Mouse (Mus musculus) midbrain, embryonic 14.5 days (tissue): Measurements from ENCODE around the gene Npepps. TPM values are rescaled to one million over a fixed set of nuclear protein-coding genes. Genes with fewer than 3 reads are reported as not detected.
"Not testable (repeated sequence)": the region's sequence is repeated elsewhere in the genome, so short reads cannot be mapped to it uniquely, and the experiment has no call there.

Experiments
- ATAC-seq: fragments of 200-750 bp; cut with Nextera tagmentation; 2 replicates; pipeline ENCODE4 v1.8.0; 2017; ENCODE audit warnings: moderate number of reproducible peaks, moderate library complexity; ENCODE audit not compliant: low FRiP score, low TSS enrichment
- DNase-seq: peaks from one replicate; pipeline ENCODE4 v3.0.0-alpha.2; 2015
- H3K27ac ChIP-seq: fragments of 300-500 bp; sonication (generic); replicated peaks from 2 replicates; pipeline ENCODE4 v1.5.1; 2014; ENCODE audit warnings: mild to moderate bottlenecking, low read depth, low read length, moderate library complexity
- H3K27me3 ChIP-seq: fragments of 300-500 bp; sonication (generic); 2 replicates; pipeline ENCODE4 v1.6.1; 2014; ENCODE audit warnings: low read length, control low read depth, mixed read lengths; ENCODE audit not compliant: control insufficient read depth, insufficient read depth
- H3K36me3 ChIP-seq: fragments of 300-500 bp; sonication (generic); 2 replicates; pipeline ENCODE4 v1.6.1; 2014; ENCODE audit warnings: low read length, control low read depth; ENCODE audit not compliant: control insufficient read depth, insufficient read depth
- H3K4me1 ChIP-seq: fragments of 300-500 bp; sonication (generic); 2 replicates; pipeline ENCODE4 v1.6.1; 2014; ENCODE audit warnings: mild to moderate bottlenecking, antibody characterized with exemption, low read length, control low read depth; ENCODE audit not compliant: control insufficient read depth, insufficient read depth
- H3K4me2 ChIP-seq: fragments of 300-500 bp; sonication (generic); 2 replicates; pipeline ENCODE4 v1.6.1; 2014; ENCODE audit warnings: mild to moderate bottlenecking, low read length, moderate library complexity
- H3K4me3 ChIP-seq: fragments of 300-500 bp; sonication (generic); replicated peaks from 2 replicates; pipeline ENCODE4 v1.5.1; 2014; ENCODE audit warnings: low read depth, low read length
- H3K9ac ChIP-seq: fragments of 300-500 bp; sonication (generic); replicated peaks from 2 replicates; pipeline ENCODE4 v1.6.1; 2014; ENCODE audit warnings: mild to moderate bottlenecking, low read length, moderate library complexity
- H3K9me3 ChIP-seq: fragments of 300-500 bp; sonication (generic); 2 replicates; pipeline ENCODE4 v1.6.1; 2016; ENCODE audit warnings: low read length, control low read depth, mixed read lengths; ENCODE audit not compliant: control insufficient read depth
- WGBS: fragments of 180-500 bp; shearing (Covaris S2); extraction: QIAGEN DNeasy Blood & Tissue Kit; methylation state at CpG from one replicate; pipeline ENCODE4 v1.1.7; 2014; 5-methylcytosine and 5-hydroxymethylcytosine counted together
- polyA plus RNA-seq: library from polyadenylated mRNA; unstranded; fragments of >200 nt; fragmentation: Nextera tagmentation; extraction: Ambion mirVana; gene quantifications from 2 replicates; pipeline ENCODE4 v1.2.1, GENCODE M21; 2014

The Npepps gene
- polyA plus RNA-seq, 1 experiment from 2014 or later: 135 TPM

DNA sequence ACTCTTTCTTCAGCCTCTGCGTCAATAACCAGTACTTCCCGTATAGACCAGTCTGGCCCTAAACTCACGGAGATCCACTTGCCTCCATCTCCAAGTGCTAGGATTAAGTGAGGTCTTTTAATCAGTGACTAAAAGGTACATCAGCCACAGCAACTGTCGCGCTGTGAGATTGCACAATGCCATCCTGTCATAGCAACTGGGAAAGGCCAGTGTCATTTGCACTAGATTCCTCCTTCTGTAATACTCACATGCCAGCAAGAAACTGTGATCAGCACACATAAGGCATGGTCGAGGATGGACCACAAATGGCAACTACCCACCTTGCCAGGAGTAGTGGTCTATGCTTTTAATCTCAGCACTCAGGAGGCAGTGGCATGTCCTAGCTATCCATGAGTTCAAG is 80.9 kb downstream of the Npepps start:
- no peak overlapping the region for H3K9ac ChIP-seq
- WGBS: 87% methylated on average over 6 of the region's 6 CpGs

DNA sequence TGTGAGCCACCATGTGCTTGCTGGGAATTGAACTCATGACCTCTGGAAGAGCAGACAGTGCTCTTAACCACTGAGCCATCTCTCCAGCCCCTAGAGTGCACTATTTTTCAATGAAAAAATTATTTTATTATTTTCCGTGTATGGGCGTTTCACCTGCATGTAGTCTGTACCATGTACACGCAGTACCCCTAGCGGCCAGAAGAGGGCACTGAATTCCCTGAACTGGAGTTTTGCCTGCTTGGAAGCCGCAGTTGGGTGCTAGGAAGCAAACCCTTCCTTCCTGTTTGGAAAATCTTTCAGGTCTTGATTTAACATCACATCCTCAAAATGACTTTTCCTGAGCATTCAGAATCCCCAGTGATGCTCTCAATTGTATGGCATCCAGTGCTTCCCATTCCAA is 81.8 kb downstream of the Npepps start:
- Histone ChIP-seq H3K9me3 (no peaks in the 10 kb centered on the region), H3K4me1 (no peaks in the 10 kb centered on the region), H3K27ac (no peak overlapping the region), H3K27me3 (no peaks in the 10 kb centered on the region), H3K4me2 (no peak overlapping the region), H3K36me3 (no peaks in the 10 kb centered on the region), H3K4me3 (no peak overlapping the region), H3K9ac (no peak overlapping the region)
- peak; percentile 58 for DNase-seq
- no peak for ATAC-seq
- 24% methylated on average over 5 of the region's 5 CpGs for WGBS

More for the DNA sequence above, 80.9 kb downstream of the Npepps start:
- Histone ChIP-seq H3K4me3 (no peak overlapping the region), H3K27me3 (no peaks in the 10 kb centered on the region), H3K9me3 (no peaks in the 10 kb centered on the region), H3K4me2 (no peak overlapping the region), H3K36me3 (no peaks in the 10 kb centered on the region), H3K4me1 (no peaks in the 10 kb centered on the region), H3K27ac (no peak overlapping the region)
- ATAC-seq (no peak), DNase-seq (no peak)

DNA sequence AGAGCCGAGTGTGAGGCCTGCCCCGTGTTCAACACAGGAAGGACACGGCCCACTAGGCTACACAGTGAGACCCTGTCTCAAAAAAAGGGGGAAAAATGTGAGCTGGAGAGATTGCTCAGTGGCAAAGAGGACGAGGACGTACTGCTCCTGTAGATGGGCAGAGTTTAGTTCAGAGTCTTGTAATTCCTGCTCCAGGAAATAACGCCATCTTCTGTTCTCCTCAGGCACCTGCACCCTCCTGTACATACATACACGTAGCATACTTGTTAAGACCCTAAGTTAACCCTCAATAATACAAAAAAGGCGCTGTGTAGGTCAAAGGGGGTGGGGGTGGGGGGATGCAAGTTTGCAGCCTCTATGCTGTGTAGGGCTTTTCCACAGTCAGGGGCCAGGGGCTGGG is 83.4 kb downstream of the Npepps start:
- WGBS: 78% methylated on average over 8 of the region's 8 CpGs
- no peak overlapping the region for H3K4me2 ChIP-seq
- no peak overlapping the region for H3K27ac ChIP-seq
- H3K4me1 ChIP-seq: no peaks in the 10 kb centered on the region
- no peaks in the 10 kb centered on the region for H3K9me3 ChIP-seq
- H3K9ac ChIP-seq: no peak overlapping the region
- no peak for DNase-seq
- no peak overlapping the region for H3K4me3 ChIP-seq
- H3K27me3 ChIP-seq: no peaks in the 10 kb centered on the region
- H3K36me3 ChIP-seq: no peaks in the 10 kb centered on the region
- ATAC-seq: no peak

DNA sequence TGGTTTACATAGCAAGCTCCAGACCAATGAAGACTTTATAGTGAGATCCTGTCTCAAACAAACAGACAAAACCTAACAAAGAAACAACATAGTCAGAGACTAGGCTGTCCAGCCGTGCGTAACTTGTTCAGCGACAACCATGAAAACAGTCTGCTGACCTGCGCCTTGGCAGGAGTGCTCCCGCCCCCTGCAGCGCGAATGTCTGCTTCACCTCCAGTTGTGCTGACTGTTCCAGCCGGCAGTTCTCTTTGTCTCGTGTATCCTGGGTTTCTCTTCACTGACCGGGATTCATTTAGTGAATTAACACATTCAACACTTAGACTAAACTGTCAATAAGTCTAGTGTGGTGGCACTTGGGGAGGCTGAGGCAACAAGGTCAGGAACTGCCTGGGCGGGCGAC is 83.9 kb downstream of the Npepps start:
- H3K4me3 ChIP-seq: no peak overlapping the region
- no peaks in the 10 kb centered on the region for H3K36me3 ChIP-seq
- DNase-seq: no peak
- no peak overlapping the region for H3K9ac ChIP-seq
- no peaks in the 10 kb centered on the region for H3K27me3 ChIP-seq
- WGBS: 60% methylated on average over 12 of the region's 12 CpGs
- no peak overlapping the region for H3K27ac ChIP-seq
- no peaks in the 10 kb centered on the region for H3K9me3 ChIP-seq
- no peak overlapping the region for H3K4me2 ChIP-seq
- ATAC-seq: no peak
- no peaks in the 10 kb centered on the region for H3K4me1 ChIP-seq

DNA sequence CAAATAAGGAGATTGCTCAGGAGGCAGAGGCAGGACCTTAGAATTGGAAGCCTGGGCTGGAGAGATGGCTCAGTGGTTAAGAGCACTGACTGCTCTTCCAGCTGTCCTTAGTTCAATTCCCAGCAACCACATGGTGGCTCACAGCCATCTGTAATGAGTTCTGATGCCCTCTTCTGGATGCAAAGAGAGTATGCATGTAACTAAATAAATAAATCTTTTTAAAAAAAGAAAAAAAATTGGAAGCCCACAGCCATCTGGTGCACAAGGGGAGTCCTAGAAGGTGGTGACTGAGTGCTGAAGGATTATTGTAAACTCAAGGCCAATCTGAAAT is 87.9 kb downstream of the Npepps start:
- Histone ChIP-seq H3K4me3 (no peak overlapping the region), H3K36me3 (no peaks in the 10 kb centered on the region), H3K4me2 (no peak overlapping the region), H3K9ac (no peak overlapping the region), H3K9me3 (no peaks in the 10 kb centered on the region), H3K27me3 (no peaks in the 10 kb centered on the region), H3K4me1 (no peaks in the 10 kb centered on the region), H3K27ac (no peak overlapping the region)
- DNase-seq (no peak), ATAC-seq (no peak)

DNA sequence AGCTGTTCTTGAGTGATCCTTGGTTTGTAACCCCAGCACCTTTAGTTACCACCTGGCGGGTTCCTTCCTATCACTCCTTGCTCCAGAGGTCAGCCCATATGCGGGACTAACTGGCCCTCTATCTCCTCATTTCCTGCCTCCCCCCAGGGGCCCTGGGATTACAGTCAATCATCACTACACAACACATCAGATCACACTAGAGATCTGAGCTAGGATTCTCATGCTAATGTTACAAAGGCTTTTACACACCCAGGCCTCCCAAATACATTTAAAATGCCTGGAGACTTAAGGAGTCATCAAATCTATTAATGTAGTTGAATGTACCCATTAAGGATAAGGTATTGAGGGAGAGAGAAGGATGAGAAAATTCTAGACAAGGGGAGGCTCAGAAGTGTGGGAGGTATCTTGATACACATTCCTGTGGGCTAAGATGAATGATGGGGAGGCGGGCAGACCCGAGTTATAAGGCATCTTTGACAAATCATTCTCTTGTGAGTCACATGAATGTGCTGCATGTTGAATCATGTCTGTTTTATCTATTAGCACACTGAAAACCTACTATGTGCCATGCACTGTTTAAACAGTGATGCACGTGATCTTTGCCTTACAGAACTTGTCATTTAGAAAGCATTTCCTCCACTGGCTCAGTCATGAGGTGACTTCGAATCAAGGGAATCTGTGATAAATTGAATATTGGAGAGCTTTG is 88.4 kb downstream of the Npepps start:
- DNase-seq (no peak), ATAC-seq (no peak)
- Histone ChIP-seq H3K4me2 (no peak overlapping the region), H3K4me1 (no peaks in the 10 kb centered on the region), H3K4me3 (no peak overlapping the region), H3K9me3 (no peaks in the 10 kb centered on the region), H3K27me3 (no peaks in the 10 kb centered on the region), H3K36me3 (no peaks in the 10 kb centered on the region), H3K27ac (no peak overlapping the region), H3K9ac (no peak overlapping the region)
- WGBS: 86% methylated on average over 6 of the region's 6 CpGs

DNA sequence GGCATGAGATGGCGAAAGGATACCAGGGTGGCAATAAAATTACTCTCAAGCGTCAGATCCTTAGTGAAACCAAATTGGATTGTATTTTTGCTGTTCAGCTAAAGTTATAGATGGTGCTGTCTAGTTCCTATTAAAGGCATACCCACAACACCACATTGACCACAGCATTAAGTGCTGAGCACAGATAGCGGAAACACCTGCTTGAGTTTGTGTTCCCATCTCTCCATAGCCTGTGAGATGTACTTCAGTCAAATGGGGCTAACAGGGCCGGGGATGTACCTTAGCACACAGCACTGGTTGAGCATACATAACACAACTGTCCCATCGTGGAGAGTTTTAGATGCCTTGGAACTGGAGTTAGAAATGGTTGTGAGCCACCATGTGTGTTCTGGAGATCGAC is 89.4 kb downstream of the Npepps start:
- no peak for DNase-seq

DNA sequence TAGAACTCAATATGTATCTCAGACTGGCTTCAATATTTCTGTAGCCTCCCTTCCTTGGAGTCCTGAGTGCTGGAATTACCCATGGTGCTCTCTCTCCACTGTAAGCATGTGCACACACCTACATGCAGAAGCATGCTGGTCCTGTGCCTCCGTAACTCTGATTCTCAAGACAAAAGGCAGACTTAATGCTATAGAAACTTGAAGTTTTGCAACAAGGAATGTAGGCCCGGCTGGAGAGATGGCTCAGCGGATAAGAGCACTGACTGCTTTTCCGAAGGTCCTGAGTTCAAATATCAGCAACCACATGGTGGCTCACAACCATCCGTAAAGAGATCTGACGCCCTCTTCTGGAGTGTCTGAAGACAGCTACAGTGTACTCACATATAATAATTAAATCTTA is 90.8 kb downstream of the Npepps start:
- not testable (repeated sequence) for H3K4me2 ChIP-seq, H3K4me3 ChIP-seq, H3K9me3 ChIP-seq, H3K9ac ChIP-seq, DNase-seq, H3K27ac ChIP-seq, H3K4me1 ChIP-seq, ATAC-seq, H3K27me3 ChIP-seq
- H3K36me3 ChIP-seq: peaks cover 16% of the 10 kb centered on the region
- 89% methylated on average over 6 of the region's 6 CpGs for WGBS

More for the DNA sequence above, 89.4 kb downstream of the Npepps start:
- Histone ChIP-seq H3K4me1 (peaks cover 5% of the 10 kb centered on the region; the same call in 1 of the 2 replicates), H3K4me2 (no peak overlapping the region), H3K36me3 (peaks cover 4% of the 10 kb centered on the region; the same call in 1 of the 2 replicates), H3K27me3 (no peaks in the 10 kb centered on the region), H3K9ac (no peak overlapping the region), H3K9me3 (no peaks in the 10 kb centered on the region), H3K27ac (no peak overlapping the region), H3K4me3 (no peak overlapping the region)
- no peak for ATAC-seq
- 95% methylated on average over 6 of the region's 6 CpGs for WGBS

DNA sequence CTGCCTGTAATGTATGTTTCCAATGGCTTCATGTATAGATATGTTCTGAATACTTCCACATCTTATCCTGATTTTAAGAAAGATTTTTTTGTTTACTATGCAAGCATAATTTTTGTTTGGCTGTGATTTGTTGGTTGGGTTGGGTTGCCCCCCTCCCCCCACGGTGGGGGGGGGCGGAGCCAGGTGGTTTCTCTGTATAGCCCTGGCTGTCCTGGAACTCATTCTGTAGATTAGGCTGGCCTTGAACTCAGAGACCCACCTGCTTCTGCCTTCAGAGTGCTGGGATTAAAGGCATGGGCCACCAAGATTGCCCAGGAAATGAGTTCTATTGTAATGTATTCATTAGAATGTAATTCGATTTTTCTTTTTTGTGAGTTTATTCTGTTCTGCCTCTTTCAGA is 91.2 kb downstream of the Npepps start:
- Histone ChIP-seq H3K27me3 (no peaks in the 10 kb centered on the region), H3K9me3 (no peaks in the 10 kb centered on the region), H3K4me1 (peaks cover 7% of the 10 kb centered on the region; the same call in 1 of the 2 replicates), H3K4me2 (peak overlapping the region; percentile 70), H3K4me3 (no peak overlapping the region), H3K9ac (no peak overlapping the region), H3K36me3 (peaks cover 20% of the 10 kb centered on the region), H3K27ac (no peak overlapping the region)
- DNase-seq (no peak), ATAC-seq (no peak)
- WGBS: 37% methylated on average over 3 of the region's 3 CpGs
